Mouse (Mus musculus) retina, embryonic 14.5 days (tissue): ENCODE measurements around the gene Nono.

ENCODE experiments used
- DNase-seq: peaks from one replicate; pipeline ENCODE4 v3.0.0-alpha.2; 2015; ENCODE audit warnings: low spot score

Nono gene

GRCm38 (mm10) chrX:101486487-101487152 lies 57.5 kb downstream of the Nono start:
- peak; percentile 68 for DNase-seq
